Mouse (Mus musculus) MEL (cell line): ENCODE data around the gene Birc5. TPM values are rescaled to one million over a fixed set of nuclear protein-coding genes. Genes with fewer than 3 reads are reported as not detected.

Source experiments
- DNase-seq: peaks from one replicate; pipeline ENCODE4 v3.0.0; 2011; ENCODE audit warnings: low read depth, low spot score
- H3K27ac ChIP-seq: 2 replicates; pipeline ENCODE4 v1.5.1; 2012; ENCODE audit warnings: low read depth, mild to moderate bottlenecking, control low read depth, low read length, moderate library complexity; ENCODE audit not compliant: control insufficient read depth
- H3K27me3 ChIP-seq, 2 experiments: fragments of 150-350 bp in 1 of 2; sonication (generic) in 1 of 2; 2 replicates each; pipeline ENCODE4 v1.6.1; 2012; ENCODE audit warnings: low read length in 2 of 2, mild to moderate bottlenecking in 2 of 2, improper control_type of control experiment in 1 of 2, moderate library complexity in 1 of 2; ENCODE audit not compliant: insufficient read depth in 2 of 2, control insufficient read depth in 1 of 2
- H3K36me3 ChIP-seq, 2 experiments: 2 replicates each; pipeline ENCODE4 v1.6.1; 2012 to 2014; ENCODE audit warnings: low read length in 2 of 2, improper control_type of control experiment in 1 of 2, inconsistent platforms in 1 of 2, mild to moderate bottlenecking in 1 of 2; ENCODE audit not compliant: insufficient read depth in 2 of 2, control insufficient read depth in 1 of 2
- H3K4me1 ChIP-seq, 2 experiments: fragments of 150-350 bp in 1 of 2; sonication (generic) in 1 of 2; 2 replicates each; pipeline ENCODE4 v1.6.1; 2012; ENCODE audit warnings: low read length in 2 of 2, improper control_type of control experiment in 1 of 2, mild to moderate bottlenecking in 1 of 2; ENCODE audit not compliant: insufficient read depth in 2 of 2, control insufficient read depth in 1 of 2
- H3K4me3 ChIP-seq, 2 experiments: fragments of 150-350 bp in 1 of 2; sonication (generic) in 1 of 2; 2 replicates each; pipeline ENCODE4 v1.5.1; 2012; ENCODE audit warnings: low read depth in 2 of 2, low read length in 2 of 2, mild to moderate bottlenecking in 2 of 2, moderate library complexity in 2 of 2, control low read depth in 1 of 2, improper control_type of control experiment in 1 of 2; ENCODE audit not compliant: control insufficient read depth in 1 of 2, insufficient read depth in 1 of 2
- H3K79me2 ChIP-seq: 2 replicates; pipeline ENCODE4 v1.6.1; 2012; ENCODE audit warnings: mild to moderate bottlenecking, low read length, moderate library complexity; ENCODE audit not compliant: control insufficient read depth, poor library complexity, insufficient read depth
- H3K9ac ChIP-seq: 2 replicates; pipeline ENCODE4 v1.6.1; 2012; ENCODE audit warnings: low read depth, mild to moderate bottlenecking, control low read depth, low read length, moderate library complexity; ENCODE audit not compliant: control insufficient read depth, poor library complexity, severe bottlenecking
- H3K9me3 ChIP-seq: fragments of 150-350 bp; sonication (generic); replicated peaks from 2 replicates; pipeline ENCODE4 v1.6.1; 2012; ENCODE audit warnings: mild to moderate bottlenecking, low read length, improper control_type of control experiment, moderate library complexity; ENCODE audit not compliant: insufficient read depth
- BHLHE40 ChIP-seq: IDR thresholded peaks from 2 replicates; pipeline ENCODE4 v1.6.1; 2012; ENCODE audit warnings: low read depth, mild to moderate bottlenecking, inconsistent platforms, low read length, improper control_type of control experiment, borderline replicate concordance
- CHD2 ChIP-seq: IDR thresholded peaks from 2 replicates; pipeline ENCODE4 v1.6.1; 2011; ENCODE audit warnings: low read length, improper control_type of control experiment
- CTCF ChIP-seq, 3 experiments: IDR thresholded peaks in 2 of 3; conservative IDR thresholded peaks in 1 of 3; 2 replicates each; pipeline ENCODE4 v1.5.1; 2011 to 2012; ENCODE audit warnings: low read length in 3 of 3, low read depth in 2 of 3, mild to moderate bottlenecking in 2 of 3, improper control_type of control experiment in 1 of 3, inconsistent platforms in 1 of 3, mixed read lengths in 1 of 3, moderate library complexity in 1 of 3; ENCODE audit not compliant: control insufficient read depth in 1 of 3, insufficient read depth in 1 of 3, poor library complexity in 1 of 3, severe bottlenecking in 1 of 3
- E2F4 ChIP-seq: IDR thresholded peaks from 2 replicates; pipeline ENCODE4 v1.6.1; 2011; ENCODE audit warnings: low read depth, low read length, improper control_type of control experiment, borderline replicate concordance
- EP300 ChIP-seq, 2 experiments: IDR thresholded peaks; 2 replicates each; pipeline ENCODE4 v1.6.1; 2011; ENCODE audit warnings: improper control_type of control experiment in 2 of 2, low read length in 2 of 2, low read depth in 1 of 2, mild to moderate bottlenecking in 1 of 2
- GATA1 ChIP-seq: IDR thresholded peaks from 2 replicates; pipeline ENCODE4 v1.6.1; 2011; ENCODE audit warnings: low read depth, low read length, improper control_type of control experiment
- KAT2A ChIP-seq: conservative IDR thresholded peaks from 2 replicates; pipeline ENCODE4 v1.6.1; 2012; ENCODE audit warnings: low read depth, low read length, improper control_type of control experiment, inconsistent platforms
- MAX ChIP-seq: IDR thresholded peaks from 2 replicates; pipeline ENCODE4 v1.6.1; 2011; ENCODE audit warnings: low read length, improper control_type of control experiment
- MAZ ChIP-seq: IDR thresholded peaks from 2 replicates; pipeline ENCODE4 v1.6.1; 2012; ENCODE audit warnings: low read depth, mild to moderate bottlenecking, inconsistent platforms, low read length, improper control_type of control experiment
- MEF2A ChIP-seq: IDR thresholded peaks from 2 replicates; pipeline ENCODE4 v1.6.1; 2014; ENCODE audit warnings: low read depth, mild to moderate bottlenecking, inconsistent platforms, low read length, improper control_type of control experiment; ENCODE audit not compliant: poor library complexity, insufficient replicate concordance, severe bottlenecking; ENCODE audit errors: extremely low read depth
- NELFE ChIP-seq: IDR thresholded peaks from 2 replicates; pipeline ENCODE4 v1.6.1; 2011; ENCODE audit warnings: low read depth, low read length, improper control_type of control experiment
- POLR2A ChIP-seq, 2 experiments: IDR thresholded peaks; 2 replicates each; pipeline ENCODE4 v1.6.1; 2011 to 2012; ENCODE audit warnings: low read length in 2 of 2, mild to moderate bottlenecking in 2 of 2, control low read depth in 1 of 2, improper control_type of control experiment in 1 of 2, low read depth in 1 of 2, moderate library complexity in 1 of 2; ENCODE audit not compliant: control insufficient read depth in 1 of 2, insufficient read depth in 1 of 2, poor library complexity in 1 of 2
- POLR2AphosphoS5 ChIP-seq: IDR thresholded peaks from 2 replicates; pipeline ENCODE4 v1.6.1; 2012; ENCODE audit warnings: low read depth, borderline replicate concordance, mild to moderate bottlenecking, inconsistent platforms, low read length, moderate library complexity, mixed read lengths
- RAD21 ChIP-seq: IDR thresholded peaks from 2 replicates; pipeline ENCODE4 v1.6.1; 2011; ENCODE audit warnings: mild to moderate bottlenecking, low read depth, low read length, improper control_type of control experiment
- RCOR1 ChIP-seq: IDR thresholded peaks from 2 replicates; pipeline ENCODE4 v1.6.1; 2012; ENCODE audit warnings: low read depth, mild to moderate bottlenecking, inconsistent platforms, low read length, improper control_type of control experiment
- SIN3A ChIP-seq: IDR thresholded peaks from 2 replicates; pipeline ENCODE4 v1.6.1; 2012; ENCODE audit warnings: low read length, improper control_type of control experiment, inconsistent platforms
- SMC3 ChIP-seq: IDR thresholded peaks from 2 replicates; pipeline ENCODE4 v1.6.1; 2011; ENCODE audit warnings: low read depth, low read length, improper control_type of control experiment
- TAL1 ChIP-seq: IDR thresholded peaks from 2 replicates; pipeline ENCODE4 v1.6.1; 2012; ENCODE audit warnings: mild to moderate bottlenecking, inconsistent platforms, low read length, moderate library complexity, mixed read lengths
- TBP ChIP-seq: IDR thresholded peaks from 2 replicates; pipeline ENCODE4 v1.8.0; 2011; ENCODE audit warnings: low read depth, low read length, improper control_type of control experiment
- TCF12 ChIP-seq: IDR thresholded peaks from 2 replicates; pipeline ENCODE4 v1.6.1; 2014; ENCODE audit warnings: low read depth, mild to moderate bottlenecking, inconsistent platforms, low read length, improper control_type of control experiment, moderate library complexity
- UBTF ChIP-seq: IDR thresholded peaks from 2 replicates; pipeline ENCODE4 v1.6.1; 2012; ENCODE audit warnings: low read depth, mild to moderate bottlenecking, inconsistent platforms, low read length, improper control_type of control experiment, moderate library complexity, borderline replicate concordance; ENCODE audit not compliant: insufficient read depth
- USF1 ChIP-seq: IDR thresholded peaks from 2 replicates; pipeline ENCODE4 v1.6.1; 2014; ENCODE audit warnings: low read depth, mild to moderate bottlenecking, inconsistent platforms, low read length, improper control_type of control experiment, moderate library complexity
- USF2 ChIP-seq, 2 experiments: IDR thresholded peaks; 2 replicates each; pipeline ENCODE4 v1.6.1; 2011 to 2012; ENCODE audit warnings: improper control_type of control experiment in 2 of 2, low read length in 2 of 2, borderline replicate concordance in 1 of 2, inconsistent platforms in 1 of 2, low read depth in 1 of 2, mild to moderate bottlenecking in 1 of 2; ENCODE audit not compliant: insufficient read depth in 1 of 2
- ZC3H11A ChIP-seq: IDR thresholded peaks from 2 replicates; pipeline ENCODE4 v1.6.1; 2012; ENCODE audit warnings: low read depth, mild to moderate bottlenecking, inconsistent platforms, low read length, improper control_type of control experiment
- polyA plus RNA-seq, 2 experiments: library from polyadenylated mRNA; stranded (reverse) in 1 of 2; unstranded in 1 of 2; fragments of >175 nt in 1 of 2; fragments of >200 nt in 1 of 2; gene quantifications; 2 replicates each; pipeline versions ENCODE4 v1.2.1 to v1.2.4; 2012; ENCODE audit warnings: low replicate concordance in 2 of 2, low read depth in 1 of 2; ENCODE audit not compliant: insufficient read length in 2 of 2, insufficient read depth in 1 of 2, missing spikeins in 1 of 2
- total RNA-seq: library from RNA; depleted of rRNA; stranded (reverse); fragments of 300-350 nt; gene quantifications from 2 replicates; pipeline ENCODE4 v1.2.3, GENCODE M21; 2012

The Birc5 gene
- total and polyA plus RNA-seq, 3 experiments = 214 to 242 TPM; not detected in 1

DNA sequence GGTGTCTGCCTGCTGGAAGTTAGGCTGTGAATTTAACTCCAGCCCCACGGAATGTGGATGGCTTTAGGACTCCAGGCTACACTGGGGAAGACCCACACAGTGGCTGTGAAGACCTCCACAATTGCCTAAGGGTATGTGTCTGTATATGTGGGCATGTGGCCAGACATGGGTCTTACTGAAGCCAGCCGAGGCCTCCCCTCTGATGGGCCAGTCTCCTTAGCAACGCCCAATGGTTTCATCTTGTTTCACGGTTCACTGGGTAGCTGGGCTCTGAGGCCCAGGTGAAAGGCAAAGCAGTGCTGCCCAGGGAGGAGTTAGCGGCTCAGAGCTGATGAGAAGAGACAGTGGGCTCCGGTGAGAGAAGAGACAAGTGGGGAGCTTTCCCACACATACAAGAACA, 16.9 kb downstream of the Birc5 start (continued):
- no peak for TF ChIP-seq MAZ
- TF ChIP-seq GATA1 = no peak
- TF ChIP-seq ZC3H11A = no peak

DNA sequence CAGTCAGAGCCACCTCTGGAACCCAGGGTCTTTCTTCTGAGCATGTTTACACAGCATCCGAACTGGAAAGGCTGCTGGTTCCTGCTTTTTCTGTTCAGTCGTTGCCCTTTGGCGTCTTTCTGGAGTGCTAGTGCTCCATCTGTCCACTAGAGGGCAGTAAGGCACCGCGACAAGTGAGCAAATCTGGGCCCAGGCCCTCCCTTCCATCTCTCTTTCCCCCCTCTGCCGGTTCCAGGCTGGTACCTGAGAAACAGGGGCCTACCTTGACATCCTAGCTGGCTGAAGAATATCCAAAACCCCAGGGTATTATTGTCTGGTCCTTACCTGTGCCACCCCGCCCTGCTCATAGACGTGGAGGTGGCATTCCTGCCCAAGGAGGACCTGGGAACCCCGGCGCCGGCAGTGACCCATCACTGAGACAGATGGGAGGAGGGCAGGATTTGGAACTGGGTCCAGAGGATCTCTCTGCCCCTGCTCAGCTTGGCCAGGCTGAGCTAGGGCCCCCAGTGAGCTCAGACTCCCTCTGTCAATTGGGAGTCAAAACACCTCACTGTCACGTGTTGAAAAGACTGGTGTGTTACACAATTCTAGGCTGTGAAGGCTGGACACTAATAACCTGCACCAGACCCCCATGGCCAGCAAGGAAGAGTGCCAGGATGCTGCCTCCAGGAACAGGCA, 21.8 kb downstream of the Birc5 start:
- Histone ChIP-seq H3K27ac (no peak overlapping the region), H3K27me3 (peaks cover 0 to 2% of the 10 kb centered on the region in 2 experiments; a peak in 1 of 4 replicates), H3K79me2 (no peaks in the 10 kb centered on the region), H3K9ac (no peak overlapping the region), H3K9me3 (no peaks in the 10 kb centered on the region), H3K36me3 (no peaks in the 10 kb centered on the region), H3K4me1 (no peaks in the 10 kb centered on the region), H3K4me3 (no peak overlapping the region)
- TF ChIP-seq EP300 (IDR thresholded peaks at IDR 0.05; ENCODE audit: low read depth in 1 of 2, low read length in 2 of 2) (no peak), ZC3H11A (peak; percentile 84), RAD21 (peak; percentile 97), USF1 (no peak), USF2 (IDR thresholded peaks at IDR 0.05; ENCODE audit: borderline replicate concordance in 1 of 2, insufficient read depth in 1 of 2, low read depth in 1 of 2, low read length in 2 of 2) (no peak), SMC3 (peak; percentile 87), KAT2A (no peak), SIN3A (peak; percentile 20; the same call in 1 of the 2 replicates), TBP (no peak), BHLHE40 (0 out of 2 replicates have a peak, but pooled peaks have one; percentile 11), CHD2 (no peak), RCOR1 (no peak), GATA1 (no peak), MAZ (0 out of 2 replicates have a peak, but pooled peaks have one; percentile 34), E2F4 (no peak), MEF2A (no peak), TAL1 (no peak), TCF12 (no peak), MAX (no peak), POLR2AphosphoS5 (no peak), NELFE (no peak), POLR2A (IDR thresholded peaks at IDR 0.05; ENCODE audit: control insufficient read depth in 1 of 2, insufficient read depth in 1 of 2, low read depth in 1 of 2, low read length in 2 of 2, poor library complexity in 1 of 2) (no peak), UBTF (no peak), CTCF (IDR thresholded peaks at IDR 0.05 in 2 of 3, conservative IDR thresholded peaks at IDR 0.05 in 1 of 3; ENCODE audit: control insufficient read depth in 1 of 3, insufficient read depth in 1 of 3, low read depth in 2 of 3, low read length in 3 of 3, poor library complexity in 1 of 3, severe bottlenecking in 1 of 3) (peak; percentile 96 to 98 (median 97))
- peak; percentile 84 for DNase-seq
